Mouse (Mus musculus): ENCODE data around the gene Haus3.

DNA sequence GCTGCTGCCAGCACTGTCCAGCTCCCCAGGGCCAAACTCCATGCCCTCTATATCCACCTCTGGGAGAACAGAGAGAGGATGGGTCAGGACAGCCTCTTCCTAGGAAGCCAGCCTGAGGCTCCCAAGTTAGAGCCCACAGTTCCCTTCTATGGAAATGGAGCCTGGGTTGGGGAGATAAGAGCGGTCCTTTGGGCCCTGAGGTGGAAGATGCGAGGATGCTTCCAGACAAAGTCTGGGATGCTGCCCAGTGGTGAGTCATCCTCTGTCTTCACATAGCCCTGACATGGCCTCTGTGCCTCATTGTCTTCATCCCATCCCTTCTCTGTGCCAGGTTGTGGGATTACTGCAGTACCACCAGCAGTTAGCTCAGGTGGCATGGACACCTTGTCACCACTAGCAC, 7.8 kb upstream of the Haus3 start:
- TF ChIP-seq CTCF (IDR thresholded peaks at IDR 0.05; ENCODE audit: low read depth, low read length), result no peak
- no peak for TF ChIP-seq POLR2A (IDR thresholded peaks at IDR 0.05; ENCODE audit: extremely low read depth, insufficient read depth, low read length)
